Mouse (Mus musculus): ENCODE measurements around the gene Camsap2.

DNA sequence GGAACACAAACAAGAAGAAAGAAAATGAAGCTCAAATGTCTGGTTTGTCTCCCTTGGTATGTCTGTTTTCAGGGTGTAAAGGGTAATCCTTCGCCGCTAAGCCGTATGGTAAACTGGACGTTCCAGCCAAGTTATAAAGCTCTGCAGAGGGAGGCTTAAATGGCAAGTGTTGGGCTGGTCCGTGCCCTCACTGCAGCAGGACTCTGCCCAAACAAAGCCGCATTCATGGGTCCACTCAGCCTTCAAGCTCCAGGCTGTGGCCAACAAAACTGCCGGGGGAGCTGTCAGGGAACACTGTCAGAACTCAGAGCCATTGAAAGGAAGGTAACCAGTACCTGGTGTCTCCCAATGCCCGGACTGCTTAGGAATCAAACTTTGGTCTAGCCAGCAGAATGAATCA, 16.7 kb upstream of the Camsap2 start:
- TF ChIP-seq CTCF (IDR thresholded peaks at IDR 0.05; ENCODE audit: control insufficient read depth, insufficient read depth, insufficient read length) (no peak), USF1 (IDR thresholded peaks at IDR 0.05; ENCODE audit: low read depth) (no peak), MYOD1 (IDR thresholded peaks at IDR 0.05; ENCODE audit: control insufficient read depth, insufficient read length, low read depth) (no peak)

All from C2C12 (cell line).